Mouse (Mus musculus): ENCODE measurements at regions not wholly inside any gene's neighbourhood (a gene's known extent, or its start where the extent isn't known, plus 50 kb on each side); places are given as distances from the start of the nearest gene placed in this dataset.

GRCm38 (mm10) chrX:35791273-35791672, 97.4 kb upstream of the Dock11 start:
- no peak for DNase-seq (ENCODE audit: low spot score)

DNA sequence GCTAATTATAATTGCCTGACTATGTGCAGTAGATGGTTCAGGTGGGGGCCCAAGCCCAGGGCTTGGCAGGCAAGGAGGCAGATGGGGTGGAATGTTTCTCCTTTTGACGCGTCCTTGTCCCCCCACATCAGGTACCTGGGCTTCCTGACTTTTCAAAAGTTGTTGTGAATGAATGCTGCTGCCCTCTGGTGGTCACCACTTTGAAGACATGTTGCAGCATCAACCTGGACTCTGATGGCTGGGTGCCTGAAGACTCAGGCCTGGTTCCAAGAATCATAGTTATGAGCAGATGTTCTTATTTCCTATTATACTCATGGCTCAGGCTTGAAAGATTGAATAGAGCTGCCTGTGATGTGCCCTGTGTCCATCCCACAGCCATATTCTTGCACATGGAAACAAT, 75.4 kb upstream of the Dock11 start:
- DNase-seq (ENCODE audit: low spot score), result peak; percentile 26

- peak; percentile 17 for DNase-seq (ENCODE audit: low spot score)
Observed at GRCm38 (mm10) chrX:35834411-35834810, 54.2 kb upstream of the Dock11 start.

GRCm38 (mm10) chrX:35838064-35838463, 50.6 kb upstream of the Dock11 start:
- DNase-seq (ENCODE audit: low spot score), result no peak
